Mouse (Mus musculus): Measurements from ENCODE around the gene Zbtb9.

GRCm38 (mm10) chr17:27025326-27025902, 52.4 kb downstream of the Zbtb9 start:
- TF ChIP-seq CTCF (IDR thresholded peaks at IDR 0.05; ENCODE audit: low read depth) (no peak), EP300 (IDR thresholded peaks at IDR 0.05; ENCODE audit: low read depth) (no peak)

Measured in liver, embryonic 14.5 days (tissue).